Mouse (Mus musculus) embryo, embryonic 9.5 days (tissue): ENCODE measurements around the gene Slco1a6.
"Not testable (repeated sequence)": the region's sequence is repeated elsewhere in the genome, so short reads cannot be mapped to it uniquely, and the experiment has no call there.

Source experiments
- DNase-seq: peaks from one replicate; pipeline ENCODE4 v3.0.0-alpha.2; 2017; ENCODE audit errors: extremely low spot score

Slco1a6 gene

GRCm38 (mm10) chr6:142208421-142208820 lies at the start of gene Slco1a6:
TSS of gene Slco1a6 (minus strand) at chr6:142208521.
- no peak for DNase-seq

DNA sequence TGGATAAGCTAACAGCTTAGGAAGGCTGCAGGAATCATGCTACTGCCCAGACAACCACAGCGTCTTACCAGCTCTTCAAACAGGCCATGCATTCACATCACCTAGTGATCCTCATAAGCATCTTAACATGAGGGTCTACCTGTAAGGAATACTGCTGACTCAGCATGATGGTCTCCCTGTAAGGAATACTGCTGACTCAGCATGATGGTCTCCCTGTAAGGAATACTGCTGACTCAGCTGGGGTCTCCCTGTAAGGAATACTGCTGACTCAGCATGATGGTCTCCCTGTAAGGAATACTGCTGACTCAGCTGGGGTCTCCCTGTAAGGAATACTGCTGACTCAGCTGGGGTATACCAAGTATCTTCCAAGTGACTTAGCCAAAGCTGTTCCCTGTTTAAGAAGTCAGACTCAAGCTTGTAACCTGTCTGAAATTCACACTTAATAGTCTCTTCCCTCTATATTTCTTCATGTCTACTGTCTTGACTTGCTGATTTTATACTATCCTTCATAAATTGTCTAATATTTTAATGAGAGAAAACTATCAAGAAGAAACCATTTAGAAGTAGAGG lies 42.5 kb upstream of the Slco1a6 start:
- DNase-seq, result not testable (repeated sequence)

GRCm38 (mm10) chr6:142245065-142245464 lies 36.7 kb upstream of the Slco1a6 start:
- no peak for DNase-seq

DNA sequence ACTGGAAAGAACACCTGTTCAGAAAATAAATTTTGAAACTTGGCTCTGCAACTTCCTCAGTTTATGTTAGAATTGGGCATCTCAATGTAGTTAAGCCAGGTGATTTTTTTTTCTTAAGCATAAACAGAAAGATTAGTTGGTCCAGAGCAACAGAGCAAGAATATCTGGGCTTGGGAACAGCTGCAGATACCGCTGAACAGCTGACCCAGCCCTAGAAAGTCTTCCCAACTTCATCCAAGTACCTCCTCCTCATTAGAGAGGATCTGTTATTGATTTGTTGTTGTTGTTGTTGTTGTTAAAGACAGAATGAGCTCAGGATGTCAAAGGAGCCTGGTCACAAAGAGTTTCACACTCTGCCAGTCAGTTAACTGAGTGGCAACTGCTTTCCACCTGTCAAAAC lies 31.1 kb upstream of the Slco1a6 start:
- DNase-seq, result no peak

DNA sequence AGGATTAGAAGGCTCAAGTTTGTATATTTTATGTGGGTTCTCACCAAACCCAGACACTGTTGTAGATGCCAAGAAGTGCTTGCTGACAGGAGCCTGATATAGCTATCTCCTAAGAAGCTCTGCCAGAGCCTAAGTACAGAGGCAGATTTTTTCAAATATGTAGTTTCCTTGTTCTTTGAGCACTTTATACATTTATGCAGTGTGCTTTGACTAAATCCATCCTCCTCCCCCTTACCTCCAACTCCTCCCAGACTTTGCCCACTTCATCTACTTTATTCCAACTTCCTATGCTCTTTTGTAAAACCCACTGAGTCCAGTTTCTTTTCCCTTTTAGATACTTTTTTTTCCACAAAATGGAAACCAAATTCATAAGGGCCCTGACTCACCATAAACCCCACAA lies 11.8 kb upstream of the Slco1a6 start:
- DNase-seq, result no peak

DNA sequence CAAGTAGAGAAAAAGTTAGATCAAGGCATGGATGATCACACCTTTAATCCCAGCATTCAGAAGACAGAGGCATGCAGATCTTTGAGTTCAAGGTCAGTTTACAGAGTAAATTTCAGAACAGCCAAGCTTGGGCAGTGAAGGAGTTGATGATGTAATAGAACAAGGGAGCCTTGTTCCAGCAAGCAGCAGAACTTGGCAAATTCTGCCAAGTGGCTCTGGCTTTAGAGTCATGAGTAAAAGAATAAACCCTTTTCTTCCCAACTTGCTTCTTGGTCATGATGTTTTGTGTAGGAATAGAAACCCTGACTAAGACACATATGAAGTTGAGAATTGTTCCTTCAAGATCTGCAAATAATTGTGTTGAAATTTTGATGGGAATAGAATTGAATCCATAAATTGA lies 3.5 kb upstream of the Slco1a6 start:
- DNase-seq, result no peak

GRCm38 (mm10) chr6:142209749-142210148 lies 1.4 kb upstream of the Slco1a6 start:
- no peak for DNase-seq

- DNase-seq, result no peak
These were observed 7.8 kb downstream of the Slco1a6 start for GRCm38 (mm10) chr6:142200524-142200923.

- DNase-seq, result no peak
These were observed 14.1 kb downstream of the Slco1a6 start for GRCm38 (mm10) chr6:142194245-142194644.

- DNase-seq, result no peak
These were observed 16.4 kb downstream of the Slco1a6 start for GRCm38 (mm10) chr6:142191962-142192361.

- DNase-seq, result no peak
These were observed 20.9 kb downstream of the Slco1a6 start for GRCm38 (mm10) chr6:142187426-142187825.

DNA sequence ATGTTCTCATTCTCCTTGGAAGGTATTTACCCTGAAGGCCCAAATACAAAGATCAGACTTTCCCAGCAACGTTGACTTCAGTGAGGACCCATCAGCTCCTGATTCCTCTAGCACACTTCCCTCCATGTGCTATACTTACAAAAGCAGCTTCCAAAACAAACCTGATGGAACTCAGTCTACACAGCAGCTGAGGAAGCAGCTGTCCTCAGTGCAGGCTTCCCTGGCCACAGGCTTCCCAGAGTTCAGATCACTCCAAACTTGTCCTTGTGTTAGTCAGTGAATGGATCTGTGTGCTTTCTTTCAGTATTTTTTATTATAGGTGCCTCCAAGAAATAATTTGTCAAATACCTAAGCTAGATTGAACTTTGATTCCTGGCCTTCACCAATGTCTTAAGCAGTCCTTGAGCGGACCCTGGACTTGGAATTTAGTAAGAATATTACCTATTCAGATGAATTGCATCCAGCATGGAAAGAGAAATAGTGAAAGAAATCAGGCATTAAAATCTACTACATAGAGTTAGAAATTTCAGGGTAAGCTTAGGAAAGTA lies 22.4 kb downstream of the Slco1a6 start:
- DNase-seq, result no peak

DNA sequence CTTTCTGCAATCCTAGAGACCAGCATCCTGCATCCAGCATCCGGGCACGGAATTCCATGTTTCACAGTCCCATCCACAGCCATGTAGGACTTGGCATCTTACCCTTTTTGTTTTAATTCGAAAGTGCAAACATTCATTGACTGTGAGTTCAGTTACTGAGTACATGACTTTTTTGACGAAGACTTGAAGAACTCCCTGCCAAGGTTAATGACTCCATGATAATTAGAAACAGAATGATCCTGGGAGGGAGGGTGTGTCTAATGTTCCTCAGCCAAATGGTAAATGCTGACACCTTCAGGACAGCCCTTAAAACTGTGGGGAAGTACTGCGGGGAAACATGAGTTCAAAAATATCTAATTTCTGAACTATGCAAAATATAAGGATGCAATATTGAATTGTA lies 44.9 kb downstream of the Slco1a6 start:
- DNase-seq, result no peak

DNA sequence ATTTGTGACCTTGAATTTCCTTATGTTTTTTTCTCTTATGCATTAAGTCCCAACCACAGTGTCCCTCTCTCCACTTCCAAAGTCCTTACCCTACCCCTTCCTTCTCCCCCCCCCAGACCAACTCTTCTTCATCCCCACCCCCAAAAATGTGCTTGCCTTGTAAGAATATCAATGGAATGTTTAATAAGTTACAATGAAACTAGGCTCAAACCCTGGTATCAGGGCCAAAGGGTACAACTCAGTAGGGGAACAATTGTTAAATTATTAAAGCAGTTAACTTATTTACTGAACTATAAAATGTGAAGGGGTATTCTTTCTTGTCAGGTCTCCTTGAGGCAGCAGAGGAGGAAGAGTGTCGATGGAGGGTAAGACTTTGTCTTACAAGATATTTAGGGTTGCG lies 47.1 kb downstream of the Slco1a6 start:
- DNase-seq, result no peak

DNA sequence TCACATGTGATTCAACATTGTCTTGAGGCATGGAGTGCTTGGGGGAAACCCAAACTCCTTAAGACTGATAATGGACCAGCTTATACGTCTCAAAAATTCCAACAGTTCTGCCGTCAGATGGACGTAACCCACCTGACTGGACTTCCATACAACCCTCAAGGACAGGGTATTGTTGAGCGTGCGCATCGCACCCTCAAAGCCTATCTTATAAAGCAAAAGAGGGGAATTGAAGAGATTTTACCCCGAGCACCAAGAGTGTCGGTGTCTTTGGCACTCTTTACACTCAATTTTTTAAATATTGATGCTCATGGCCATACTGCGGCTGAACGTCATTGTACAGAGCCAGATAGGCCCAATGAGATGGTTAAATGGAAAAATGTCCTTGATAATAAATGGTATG lies 54.2 kb downstream of the Slco1a6 start:
- not testable (repeated sequence) for DNase-seq

DNA sequence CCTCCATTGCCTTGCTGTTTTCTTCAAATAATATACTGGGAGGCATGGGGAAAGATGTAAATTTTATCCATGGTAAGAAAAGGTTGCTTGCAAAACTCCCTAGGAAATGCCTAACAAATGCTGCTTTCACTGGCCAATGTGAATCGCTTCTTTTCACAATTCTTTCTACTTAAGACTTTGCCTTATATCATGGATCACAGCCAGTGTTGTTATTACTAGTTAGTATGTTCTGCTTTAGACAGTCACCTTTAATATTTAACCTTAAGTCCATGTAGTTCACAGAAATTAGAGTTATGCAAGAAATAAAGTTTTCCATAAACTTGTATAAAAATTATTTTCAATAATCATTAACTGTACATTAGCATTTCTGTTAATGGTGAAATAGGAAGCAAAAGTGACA lies 60.0 kb downstream of the Slco1a6 start:
- DNase-seq, result no peak

DNA sequence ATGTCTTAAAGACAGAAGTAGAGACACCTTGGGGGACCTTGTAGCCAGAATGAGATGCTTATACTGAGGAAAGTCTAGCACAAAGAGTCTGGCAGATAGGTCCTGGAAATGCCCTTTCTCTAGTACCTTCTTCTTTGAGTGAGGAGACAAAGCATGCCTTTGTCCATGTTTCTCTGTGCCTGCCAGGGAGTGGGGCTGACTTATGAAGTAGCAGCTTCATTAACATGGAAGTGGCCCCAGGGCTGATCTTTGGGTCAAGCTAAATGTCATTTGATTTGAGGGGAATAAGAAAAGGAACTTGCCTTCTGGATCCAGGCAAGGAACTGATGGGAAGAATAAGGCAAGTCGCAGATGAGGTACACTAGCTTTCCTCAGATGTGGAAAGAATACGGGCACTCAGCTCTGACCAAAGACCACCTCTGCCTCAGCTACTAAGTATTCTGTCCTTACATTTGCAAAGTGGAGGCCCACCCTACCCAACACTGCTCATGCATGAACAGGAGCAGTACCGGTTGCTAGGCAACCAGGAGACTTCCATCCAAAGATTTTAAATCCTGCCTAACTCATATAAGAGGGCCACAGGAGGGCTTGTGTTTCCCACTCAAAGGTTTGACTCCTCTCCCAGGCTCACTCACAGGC lies 96.5 kb downstream of the Slco1a6 start:
- peak; percentile 23 for DNase-seq

GRCm38 (mm10) chr6:142091126-142091525 lies 117.2 kb downstream of the Slco1a6 start:
- no peak for DNase-seq

DNA sequence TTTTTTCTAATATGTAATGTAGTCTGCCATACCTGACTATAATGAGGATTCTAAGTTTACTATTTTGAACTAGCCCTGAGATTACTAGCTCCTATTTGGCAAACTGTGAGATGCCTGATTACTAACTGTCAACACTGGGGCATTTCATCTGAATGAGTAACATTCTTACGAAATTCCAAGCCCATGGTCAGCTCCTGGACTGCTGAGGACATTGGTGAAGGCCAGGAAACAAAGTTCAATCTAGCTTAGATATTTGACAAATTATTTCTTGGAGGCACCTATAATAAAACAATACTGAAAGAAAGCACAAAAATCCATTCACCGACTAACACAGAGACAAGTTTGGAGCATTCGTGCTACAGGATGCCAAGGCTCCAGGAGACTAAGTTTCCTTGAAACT lies 150.0 kb downstream of the Slco1a6 start:
- not testable (repeated sequence) for DNase-seq

DNA sequence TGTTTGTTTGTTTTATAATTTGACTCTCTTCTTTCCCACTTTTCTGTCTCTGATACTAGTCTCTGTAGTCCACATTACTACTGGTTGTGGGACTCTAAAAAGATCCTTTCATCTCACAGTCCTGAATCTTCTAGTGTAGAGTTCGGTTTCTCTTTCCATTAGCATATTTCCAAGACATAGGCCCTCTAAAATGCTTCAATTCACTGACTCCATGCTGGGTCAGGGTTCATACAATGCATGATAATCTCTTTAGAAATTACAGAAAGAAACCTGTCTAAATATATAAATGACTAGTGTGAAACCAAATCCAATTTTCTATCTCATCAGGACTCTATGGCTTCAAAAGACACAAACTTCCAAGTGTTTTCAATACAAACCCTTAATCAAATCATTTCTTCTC lies 160.6 kb downstream of the Slco1a6 start:
- no peak for DNase-seq

GRCm38 (mm10) chr6:142045746-142046145 lies 162.6 kb downstream of the Slco1a6 start:
- no peak for DNase-seq

GRCm38 (mm10) chr6:142041896-142042295 lies 166.4 kb downstream of the Slco1a6 start:
- no peak for DNase-seq

DNA sequence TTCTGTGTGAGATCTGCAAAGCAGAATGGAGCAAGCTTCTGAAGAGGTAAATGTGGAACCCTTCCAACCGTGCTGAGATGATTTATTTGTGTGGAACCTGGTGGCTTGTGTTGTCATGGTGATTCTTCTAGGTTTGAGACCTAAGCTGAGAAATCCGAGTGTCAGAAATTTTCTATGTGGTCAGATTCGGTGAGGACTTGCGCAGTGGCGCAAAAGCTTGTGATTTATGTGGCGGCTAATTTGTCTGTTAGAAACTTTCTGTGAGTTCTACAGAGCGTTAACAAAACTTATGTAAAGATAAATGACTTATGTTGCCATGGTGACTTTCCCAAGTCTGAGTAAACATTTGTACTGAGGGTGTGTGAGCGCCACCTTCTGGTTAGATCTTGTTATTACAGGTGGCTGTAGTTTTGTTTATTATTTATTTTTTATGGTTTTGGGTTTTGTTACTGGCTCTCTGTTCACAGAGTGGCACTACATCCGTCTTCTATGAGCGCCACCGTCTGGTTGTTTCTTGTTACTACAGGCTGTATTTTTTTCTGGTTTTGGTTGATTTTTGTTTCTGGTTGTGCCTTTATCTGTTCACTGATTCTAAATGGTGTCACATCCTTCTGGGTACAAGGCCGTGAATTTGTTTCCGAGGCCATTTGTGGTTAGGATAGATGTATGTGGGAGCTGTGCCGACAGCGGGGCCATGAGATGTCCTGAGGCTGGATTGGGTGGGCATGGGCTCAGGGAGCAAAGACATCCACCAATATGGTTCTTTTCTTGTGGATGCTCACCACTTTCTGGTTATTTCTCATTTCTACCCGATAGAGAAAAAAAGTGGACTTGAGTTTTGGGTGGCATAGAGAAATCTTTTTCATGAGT lies 167.8 kb downstream of the Slco1a6 start:
- peak; percentile 35 for DNase-seq
